Mouse (Mus musculus) c-Kit-positive CD71-negative TER-119-negative erythroid progenitor cells, embryonic 14.5 days (primary cell): ENCODE data around the gene Polr3gl.

Experiments used
- DNase-seq: peaks from one replicate; pipeline ENCODE4 v3.0.0-alpha.2; 2013; ENCODE audit warnings: low read depth

Polr3gl gene

DNA sequence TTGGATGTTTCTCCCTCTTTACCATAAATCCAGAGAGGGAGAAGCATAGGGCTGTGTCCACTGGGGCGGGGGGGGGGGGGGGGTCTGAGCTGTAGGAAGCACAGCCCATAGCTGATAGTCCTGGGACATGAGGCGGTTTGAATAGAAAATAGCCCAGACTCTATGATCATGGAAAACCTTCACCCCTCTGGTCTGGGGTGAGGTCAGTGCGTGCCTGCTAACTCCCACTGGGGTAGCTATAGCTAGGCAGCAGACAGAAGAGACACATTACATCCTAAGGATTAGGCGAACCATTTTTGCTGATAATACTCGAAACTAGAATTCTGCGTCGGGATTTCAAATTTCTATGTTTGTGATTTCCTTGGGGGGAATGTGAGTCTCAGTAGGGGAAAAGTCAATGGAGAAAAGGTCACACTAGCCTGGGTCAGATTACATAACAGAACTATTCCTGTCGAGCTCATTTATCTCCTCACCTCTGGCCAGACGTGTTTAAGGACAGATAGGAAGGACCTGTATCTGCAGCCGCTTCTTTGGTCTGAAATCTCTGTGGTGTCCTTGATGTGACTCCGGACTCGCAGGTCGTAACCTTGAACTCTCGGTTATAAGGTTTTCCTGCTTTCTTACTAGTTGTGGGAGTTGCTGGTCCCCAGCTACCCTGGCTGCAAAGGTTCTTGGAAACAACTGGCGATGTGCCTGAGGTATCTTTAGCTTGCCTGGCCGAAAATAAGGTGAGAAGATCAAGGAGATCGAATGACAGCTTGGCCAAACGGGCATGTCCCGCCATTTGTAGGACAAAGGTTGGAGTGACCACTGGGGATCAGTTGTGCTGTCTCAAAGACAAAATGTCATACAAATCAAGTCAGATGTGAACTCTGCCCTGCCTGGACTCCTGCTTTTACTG, 20.1 kb downstream of the Polr3gl start:
- no peak for DNase-seq

DNA sequence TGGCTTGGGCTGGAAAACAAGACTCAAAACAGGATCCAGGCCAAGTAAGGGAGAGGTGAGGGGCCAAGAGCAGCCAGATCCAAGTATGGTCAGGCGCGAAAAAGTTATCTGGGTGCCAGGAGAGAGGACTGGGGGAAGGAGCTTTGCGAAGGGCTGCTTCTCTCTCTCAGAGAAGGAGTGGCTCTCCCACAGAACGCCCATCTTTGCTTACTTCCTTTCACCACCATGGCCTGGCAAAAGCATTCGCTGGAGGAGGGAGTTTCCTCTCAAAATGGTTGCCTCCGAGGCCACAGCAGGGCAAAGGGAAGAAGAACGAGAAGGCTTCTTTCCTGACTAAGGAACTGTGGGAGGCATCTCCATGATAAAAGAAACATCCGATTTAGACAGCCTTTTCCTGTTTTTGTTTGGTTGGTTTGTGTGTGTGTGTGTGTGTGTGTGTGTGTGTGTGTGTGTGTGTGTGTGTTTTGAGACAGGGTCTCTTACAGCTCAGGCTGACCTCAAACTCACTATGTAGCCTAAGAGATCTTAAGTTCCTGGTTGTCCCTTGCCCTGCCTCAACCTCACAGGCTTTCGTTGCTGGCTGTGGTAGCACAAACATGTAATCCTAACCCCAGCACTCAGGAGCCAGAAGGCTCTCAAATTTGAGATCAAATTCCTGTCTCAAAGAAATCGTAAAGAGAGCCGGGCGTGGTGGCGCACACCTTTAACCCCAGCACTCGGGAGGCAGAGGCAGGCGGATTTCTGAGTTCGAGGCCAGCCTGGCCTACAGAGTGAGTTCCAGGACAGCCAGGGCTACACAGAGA, 21.9 kb downstream of the Polr3gl start:
- no peak for DNase-seq

DNA sequence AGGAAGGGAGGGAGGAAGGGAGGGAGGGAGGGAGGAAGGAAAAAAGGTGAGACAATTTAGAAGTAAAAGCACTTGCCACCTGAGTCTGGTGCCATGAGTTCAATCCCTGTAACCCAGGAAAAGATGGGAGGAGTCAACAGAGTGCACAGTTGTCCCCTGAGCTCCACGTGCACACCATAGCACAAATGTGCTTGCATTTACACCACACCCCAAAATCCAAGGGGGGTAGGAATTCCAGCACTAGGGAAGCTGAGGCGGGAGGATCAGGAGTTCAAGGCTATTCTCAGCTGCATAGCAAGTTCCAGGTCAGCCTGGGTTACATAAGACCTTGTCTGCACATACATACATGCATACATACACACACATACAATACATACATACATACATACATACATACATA, 22.6 kb downstream of the Polr3gl start:
- DNase-seq, result no peak

DNA sequence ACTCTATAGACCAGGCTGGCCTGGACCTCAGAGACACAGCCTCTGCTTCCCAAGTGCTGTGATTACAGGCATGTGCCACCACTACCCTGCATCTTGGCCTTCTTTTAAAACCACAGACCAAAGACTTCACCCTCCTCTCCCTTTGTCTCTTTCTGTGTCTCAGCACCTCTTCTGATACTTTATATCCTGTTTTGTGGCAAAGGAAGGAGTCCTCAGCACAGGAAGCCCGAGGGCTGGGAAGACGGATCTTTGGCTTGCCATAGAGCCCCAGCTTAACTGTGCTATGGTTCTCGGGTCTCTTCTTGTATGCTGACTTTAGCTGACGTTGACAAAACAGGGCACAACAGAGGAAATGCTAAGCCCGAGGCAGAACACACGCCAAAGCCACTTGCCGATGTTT, 23.3 kb downstream of the Polr3gl start:
- no peak for DNase-seq

DNA sequence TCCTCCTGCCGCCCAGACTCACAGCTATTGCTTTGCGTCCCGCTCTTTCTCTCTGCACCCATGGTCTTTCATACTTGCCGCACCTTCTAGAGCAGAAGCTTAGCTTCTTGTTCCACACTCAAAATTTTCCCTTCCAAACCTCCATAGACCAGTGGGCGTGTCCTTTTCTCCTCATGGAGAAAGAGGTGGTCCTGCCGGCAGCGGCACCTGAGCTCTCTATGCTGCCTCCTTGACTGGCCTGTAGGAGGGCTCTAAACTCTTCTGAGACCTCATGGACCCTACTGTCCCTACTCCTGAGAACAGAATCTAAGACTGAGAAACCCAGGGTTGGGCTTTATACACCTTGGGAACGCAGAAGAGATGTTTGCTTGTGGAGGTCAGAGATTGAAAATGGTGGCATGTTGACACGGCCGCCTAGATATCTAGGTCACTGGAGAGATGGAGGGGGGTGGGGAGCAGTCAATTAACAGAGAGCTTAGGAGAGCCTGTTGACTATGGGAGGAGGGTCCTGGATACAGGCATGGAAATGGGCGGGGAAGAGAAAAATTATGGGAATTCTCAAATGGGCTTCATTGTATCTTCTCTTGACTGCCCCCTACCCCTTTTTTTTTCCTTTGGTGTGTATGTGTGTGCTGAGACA, 23.9 kb downstream of the Polr3gl start:
- DNase-seq, result no peak

DNA sequence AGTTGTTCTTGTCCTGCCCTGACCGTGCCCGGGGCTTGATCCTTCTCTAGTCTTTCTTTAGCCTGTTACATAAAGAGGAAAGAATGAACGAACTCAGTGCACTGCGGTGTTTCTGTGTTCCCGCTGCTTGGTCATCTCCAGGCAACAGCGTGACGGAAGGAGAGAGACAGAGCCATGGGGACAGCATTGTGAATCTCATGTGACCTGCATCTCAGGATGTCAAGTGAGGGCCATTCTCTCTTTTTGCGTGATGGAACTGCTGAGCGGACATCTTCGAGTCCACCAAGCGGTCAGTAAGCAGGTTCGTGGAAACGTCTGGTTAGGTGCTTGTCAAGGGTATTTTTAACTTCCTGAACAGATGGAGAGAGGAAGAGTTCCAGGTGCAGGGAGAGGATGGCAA, 24.5 kb downstream of the Polr3gl start:
- DNase-seq, result no peak

DNA sequence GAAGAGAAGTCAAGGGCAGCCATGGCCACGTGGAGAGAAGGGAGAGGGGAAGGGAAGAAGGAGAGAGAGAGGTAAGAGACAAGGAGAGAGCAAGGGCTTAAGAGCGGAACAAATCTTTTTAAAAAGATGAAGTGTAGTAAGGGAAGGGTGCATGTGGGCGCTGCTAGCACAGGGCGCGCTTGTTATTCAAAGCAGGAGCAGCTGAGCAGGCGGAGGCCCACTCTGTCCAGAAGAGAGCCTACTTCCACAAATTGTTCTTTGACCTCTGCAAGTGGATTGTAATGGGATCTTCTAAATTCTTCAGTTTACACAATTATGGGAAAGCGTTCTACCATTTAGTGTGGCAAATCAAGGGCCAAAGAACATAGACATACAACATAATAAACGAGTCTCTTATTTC, 25.4 kb downstream of the Polr3gl start:
- DNase-seq, result no peak

DNA sequence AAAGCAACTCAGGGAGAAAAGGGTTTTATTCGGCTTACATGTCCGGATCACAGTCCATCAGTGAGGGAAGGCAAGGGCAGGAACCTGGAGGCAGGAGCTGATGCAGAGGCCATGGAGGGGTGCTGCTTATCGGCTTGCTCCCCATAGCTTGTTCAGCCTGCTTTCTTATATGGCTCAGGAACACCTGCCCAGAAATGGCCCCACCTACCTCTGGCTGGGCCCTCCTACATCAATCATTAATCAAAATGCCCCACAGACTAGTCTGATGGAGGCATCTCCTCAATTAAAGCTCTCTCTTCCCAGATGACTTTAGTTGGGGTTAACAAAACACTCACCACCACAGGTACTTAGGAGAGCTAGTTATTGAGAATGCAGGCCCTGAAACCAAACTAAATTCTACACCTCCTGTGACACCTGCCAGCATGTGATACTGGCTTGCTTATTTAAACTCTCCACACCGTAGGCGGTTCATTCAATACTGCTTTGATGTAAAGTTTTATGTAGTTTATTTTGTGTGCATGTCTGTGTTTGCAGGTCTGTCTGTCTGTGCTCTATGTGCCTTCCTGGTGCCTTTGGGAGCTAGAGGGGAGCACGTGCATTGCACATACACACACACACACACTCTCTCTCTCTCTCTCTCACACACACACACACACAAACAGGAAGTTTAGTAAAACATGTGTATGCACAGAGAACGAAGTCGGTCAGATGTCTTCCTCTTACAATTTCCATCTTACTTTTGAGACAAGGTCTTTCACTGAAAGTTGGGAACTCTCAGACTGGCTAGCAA, 27.1 kb downstream of the Polr3gl start:
- DNase-seq, result no peak

DNA sequence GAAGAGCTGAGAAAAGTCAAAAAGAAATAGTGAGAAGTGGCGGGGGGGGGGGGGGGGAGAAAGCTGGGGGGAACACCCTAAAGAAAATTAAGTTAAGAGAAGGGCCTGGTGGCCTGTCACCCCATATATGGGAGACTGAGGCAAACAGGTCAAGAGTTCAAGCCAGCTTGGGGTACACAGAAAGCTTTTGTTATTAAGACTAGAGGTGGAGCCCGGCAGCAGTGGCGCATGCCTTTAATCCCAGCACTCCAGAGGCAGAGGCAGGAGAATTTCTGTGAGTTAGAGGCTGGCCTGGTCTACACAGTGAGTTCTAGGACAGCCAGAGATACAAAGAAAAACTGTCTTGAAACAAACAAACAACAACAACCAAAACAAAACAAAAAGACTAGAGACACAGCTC, 28.9 kb downstream of the Polr3gl start:
- no peak for DNase-seq

DNA sequence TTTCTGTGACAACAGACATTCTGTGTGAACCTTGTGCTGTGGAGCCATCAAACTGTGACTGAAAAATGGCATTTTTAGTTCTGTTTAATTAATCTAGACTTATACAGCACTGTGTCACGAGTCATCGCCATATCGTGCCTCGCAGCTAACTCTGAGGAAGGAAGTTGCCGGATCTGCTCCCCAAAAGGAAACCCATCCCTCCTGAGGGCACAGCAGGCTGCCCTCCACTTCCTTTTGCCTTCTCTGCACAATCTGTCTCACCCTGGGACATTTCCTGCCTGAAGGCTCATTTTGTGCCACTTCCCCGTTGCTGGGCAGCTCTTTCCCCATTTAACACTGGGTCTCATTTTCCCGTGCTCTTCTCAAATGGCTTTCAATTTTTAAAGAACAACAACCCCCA, 29.3 kb downstream of the Polr3gl start:
- DNase-seq, result no peak

DNA sequence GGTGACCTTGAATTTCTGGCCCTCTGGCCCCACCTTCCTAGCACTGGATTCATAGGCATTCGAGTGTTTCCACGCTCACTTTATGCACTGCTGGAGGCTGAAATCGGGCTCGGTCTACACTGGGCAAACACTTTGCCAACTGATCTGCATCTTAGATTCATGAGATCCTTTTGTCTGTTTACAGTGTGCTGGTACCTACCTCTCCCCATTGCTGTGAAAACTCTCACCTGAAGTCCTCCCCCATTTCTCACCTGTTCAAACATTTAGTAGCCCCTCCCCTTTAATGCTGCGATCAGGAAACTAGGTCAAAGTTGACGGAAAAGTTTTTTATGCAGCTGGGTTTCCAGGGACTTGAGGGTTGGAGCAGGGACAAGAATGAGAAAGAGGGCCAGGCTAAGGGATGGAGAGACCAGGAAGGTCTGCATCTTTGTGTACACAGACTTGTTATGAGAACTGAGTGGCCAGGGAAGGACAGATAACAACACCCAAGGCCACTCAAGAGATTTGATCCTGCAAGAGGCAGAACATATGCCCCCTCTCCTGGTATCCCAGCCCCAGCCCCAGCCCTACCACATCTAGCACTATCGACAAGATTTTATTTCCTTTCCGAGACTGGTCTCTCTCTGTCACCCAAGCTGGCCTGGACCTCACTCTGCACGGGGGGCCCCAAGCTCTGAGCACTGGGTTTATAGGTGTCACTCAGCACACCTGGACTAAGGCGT, 29.9 kb downstream of the Polr3gl start:
- DNase-seq, result no peak

DNA sequence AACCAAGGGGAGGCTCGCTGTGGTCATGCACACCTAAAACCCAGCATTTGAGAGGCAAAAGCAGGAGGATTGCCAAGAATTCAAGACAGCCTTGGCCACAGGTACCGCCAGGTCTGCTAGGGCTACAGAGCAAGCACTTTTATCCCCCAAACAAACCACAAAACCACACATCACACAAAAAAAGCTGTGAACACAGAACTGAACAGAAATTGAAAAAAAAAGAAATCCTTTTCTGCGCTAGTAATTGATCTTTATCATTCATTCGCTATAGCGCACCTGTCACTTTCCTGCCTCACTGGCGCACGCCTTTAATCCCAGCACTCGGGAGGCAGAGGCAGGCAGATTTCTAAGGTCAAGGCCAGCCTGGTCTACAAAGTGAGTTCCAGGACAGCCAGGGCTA, 30.7 kb downstream of the Polr3gl start:
- no peak for DNase-seq

DNA sequence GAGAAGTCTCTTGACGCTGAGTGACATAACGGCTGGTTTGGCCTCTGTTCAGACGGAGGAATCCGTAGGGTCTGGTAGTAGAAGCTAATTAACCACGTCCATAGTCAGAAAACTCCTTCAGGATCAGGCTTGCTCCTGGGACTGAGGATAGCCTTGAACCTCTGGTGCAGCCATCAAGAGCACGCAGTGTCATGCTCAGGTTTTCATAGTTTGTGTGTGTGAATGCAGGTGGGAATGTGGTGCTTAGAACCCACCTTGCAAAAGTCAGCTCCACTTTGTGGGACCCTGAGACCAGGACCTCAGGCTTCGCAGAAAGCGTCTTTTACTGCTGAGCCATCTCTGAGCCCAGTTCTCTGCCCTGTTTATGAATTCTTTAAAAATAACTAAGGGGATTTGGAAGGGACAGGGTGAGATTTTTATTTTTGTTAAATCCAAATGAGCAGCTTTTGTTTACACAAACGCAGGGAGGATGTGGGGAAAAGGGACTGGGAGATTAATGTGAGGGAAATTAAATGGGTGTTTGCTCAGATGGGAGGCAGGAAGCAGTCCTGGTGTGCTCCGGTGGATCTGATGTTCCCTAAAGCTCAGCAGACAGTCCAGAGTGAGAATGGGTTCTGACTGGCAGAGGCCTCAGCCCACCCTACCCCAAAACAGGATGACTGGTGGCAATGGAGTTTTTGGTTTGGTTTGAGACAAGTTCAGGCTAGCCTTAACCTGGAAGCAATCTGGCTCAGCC, 31.9 kb downstream of the Polr3gl start:
- no peak for DNase-seq

DNA sequence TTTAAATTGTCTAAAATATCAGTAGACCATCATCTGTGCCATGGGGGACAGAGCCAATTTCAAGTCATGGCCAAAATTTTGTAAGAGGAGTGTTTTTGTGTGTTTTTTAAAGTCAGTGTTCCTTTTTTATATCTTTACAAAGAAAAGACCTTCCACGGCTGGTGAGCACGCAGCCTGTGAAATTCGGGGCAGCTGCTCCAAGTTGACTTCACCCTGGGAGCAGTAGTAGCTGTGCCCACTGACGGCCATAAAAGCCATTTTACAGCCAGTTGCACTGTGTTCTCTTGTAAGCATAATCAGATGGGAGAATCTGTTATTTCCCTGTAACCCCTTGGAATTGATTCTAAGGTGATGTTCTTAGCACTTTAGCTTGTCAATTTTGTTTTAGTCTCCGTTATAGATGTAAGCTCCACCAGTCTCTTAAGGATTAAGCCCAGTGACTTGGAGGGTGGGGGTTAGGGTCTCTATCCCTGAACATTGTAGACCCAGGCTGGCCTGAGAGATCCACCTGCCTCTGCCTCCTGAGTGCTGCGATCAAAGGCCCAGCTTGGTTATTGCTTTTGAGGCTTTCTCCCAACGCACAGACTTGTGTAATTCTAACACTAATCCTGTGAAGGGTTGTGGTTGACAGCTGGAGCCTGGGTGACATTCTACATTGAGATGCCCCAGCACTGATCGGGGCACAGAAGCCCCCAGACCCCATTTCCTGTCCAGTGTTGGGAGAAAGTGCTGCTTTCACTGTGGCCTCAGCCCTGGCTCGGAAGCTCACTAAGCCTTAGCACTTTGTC, 32.9 kb downstream of the Polr3gl start:
- DNase-seq, result no peak

DNA sequence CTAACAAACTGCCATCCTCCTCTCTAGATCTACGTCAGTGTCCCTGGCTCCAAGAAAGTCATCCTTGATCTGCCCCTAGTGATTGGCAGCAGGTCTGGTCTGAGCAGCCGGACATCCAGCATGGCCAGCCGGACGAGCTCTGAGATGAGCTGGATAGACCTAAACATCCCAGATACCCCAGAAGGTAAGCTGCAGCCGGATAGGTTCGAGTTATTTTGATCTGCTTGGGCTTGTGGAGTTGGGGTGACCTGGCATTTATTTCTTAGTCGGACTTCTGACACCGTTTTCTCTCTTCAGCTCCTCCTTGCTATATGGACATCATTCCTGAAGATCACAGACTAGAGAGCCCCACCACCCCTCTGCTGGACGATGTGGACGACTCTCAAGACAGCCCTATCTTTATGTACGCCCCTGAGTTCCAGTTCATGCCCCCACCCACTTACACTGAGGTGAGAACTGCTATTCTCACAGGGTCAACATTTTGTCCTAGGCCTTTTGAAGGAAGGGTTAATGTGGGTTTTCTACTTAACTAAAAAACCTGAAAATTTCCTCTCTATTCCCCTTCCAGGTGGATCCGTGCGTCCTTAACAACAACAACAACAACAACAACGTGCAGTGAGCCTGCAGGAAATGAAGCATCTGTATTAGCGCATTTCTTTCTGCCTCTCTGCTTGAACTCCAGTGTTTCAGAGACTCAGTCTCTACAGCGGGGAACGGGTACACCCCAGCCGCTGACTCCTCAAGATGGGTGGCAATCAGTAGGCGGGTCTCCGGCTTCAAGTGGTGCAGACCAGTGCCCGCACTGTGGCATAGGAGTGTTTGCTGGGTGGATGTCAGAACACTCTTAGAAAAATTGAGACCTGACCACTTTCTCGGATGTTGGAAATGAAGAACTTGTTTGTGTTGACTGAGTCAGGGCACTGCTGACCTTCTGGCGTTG, 33.8 kb downstream of the Polr3gl start:
- DNase-seq, result no peak

DNA sequence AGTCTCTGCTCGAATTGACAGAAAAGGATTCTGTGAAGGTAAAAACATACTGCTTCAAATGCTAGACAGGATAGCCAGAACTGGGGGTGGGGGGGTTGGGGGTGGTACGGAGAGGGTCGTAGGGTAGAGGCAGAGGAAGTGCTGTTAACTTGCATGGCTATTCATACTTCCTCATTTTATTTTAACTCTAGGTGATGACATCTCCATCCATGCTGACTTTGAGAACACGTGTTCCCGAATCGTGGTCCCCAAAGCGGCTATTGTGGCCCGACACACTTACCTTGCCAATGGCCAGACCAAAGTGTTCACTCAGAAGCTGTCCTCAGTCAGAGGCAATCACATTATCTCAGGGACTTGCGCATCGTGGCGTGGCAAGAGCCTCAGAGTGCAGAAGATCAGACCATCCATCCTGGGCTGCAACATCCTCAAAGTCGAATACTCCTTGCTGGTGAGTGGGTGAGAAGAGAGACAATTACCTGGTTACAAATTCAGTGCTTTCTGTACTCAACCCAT, 34.5 kb downstream of the Polr3gl start:
- no peak for DNase-seq

DNA sequence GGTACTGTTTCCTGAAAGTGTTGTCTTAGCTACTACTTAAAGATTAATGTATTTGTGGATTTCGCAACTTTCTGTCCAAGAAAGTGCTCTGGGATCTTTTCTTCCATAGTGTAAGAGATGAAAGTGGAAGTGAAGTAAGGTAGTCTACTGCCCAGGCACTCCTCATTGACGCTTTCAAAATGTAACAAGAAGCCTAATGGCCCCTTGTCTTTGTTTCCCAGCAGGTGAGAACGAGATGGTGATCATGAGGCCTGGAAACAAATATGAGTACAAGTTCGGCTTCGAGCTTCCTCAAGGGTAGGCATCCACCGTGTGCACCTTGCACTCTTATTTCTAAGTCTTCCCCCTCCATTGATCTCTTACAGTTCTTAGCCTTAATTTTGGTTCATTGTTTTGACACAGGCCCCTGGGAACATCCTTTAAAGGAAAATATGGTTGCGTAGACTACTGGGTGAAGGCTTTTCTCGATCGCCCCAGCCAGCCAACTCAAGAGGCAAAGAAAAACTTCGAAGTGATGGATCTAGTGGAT, 35.2 kb downstream of the Polr3gl start:
- DNase-seq, result no peak

DNA sequence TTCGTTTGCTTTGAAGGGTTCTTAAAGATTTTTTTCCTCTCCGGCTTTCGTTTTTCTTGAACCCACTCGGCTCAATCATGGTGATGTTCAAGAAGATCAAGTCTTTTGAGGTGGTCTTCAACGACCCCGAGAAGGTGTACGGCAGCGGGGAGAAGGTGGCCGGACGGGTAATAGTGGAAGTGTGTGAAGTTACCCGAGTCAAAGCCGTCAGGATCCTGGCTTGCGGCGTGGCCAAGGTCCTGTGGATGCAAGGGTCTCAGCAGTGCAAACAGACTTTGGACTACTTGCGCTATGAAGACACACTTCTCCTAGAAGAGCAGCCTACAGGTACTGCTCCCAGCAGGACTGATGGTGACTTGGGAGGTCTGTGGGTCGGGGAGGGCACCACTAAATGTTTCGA, 35.8 kb downstream of the Polr3gl start:
- DNase-seq, result no peak
